Mouse (Mus musculus) limb, embryonic 14.5 days (tissue): ENCODE results near the gene Col6a2. TPM values are rescaled to one million over a fixed set of nuclear protein-coding genes. Genes with fewer than 3 reads are reported as not detected.

Source experiments
- ATAC-seq: fragments of 200-750 bp; cut with Nextera tagmentation; 2 replicates; pipeline ENCODE4 v1.8.0; 2017; ENCODE audit warnings: low read depth, moderate number of reproducible peaks, moderate TSS enrichment; ENCODE audit not compliant: low FRiP score
- DNase-seq: peaks from one replicate; pipeline ENCODE4 v3.0.0-alpha.2; 2015; ENCODE audit warnings: low spot score
- H3K27ac ChIP-seq: fragments of 300-500 bp; sonication (generic); replicated peaks from 2 replicates; pipeline ENCODE4 v1.5.1; 2014; ENCODE audit warnings: low read depth, mild to moderate bottlenecking, low read length, moderate library complexity, mixed read lengths
- H3K27me3 ChIP-seq: fragments of 300-500 bp; sonication (generic); 2 replicates; pipeline ENCODE4 v1.6.1; 2014; ENCODE audit warnings: low read length, mixed read lengths; ENCODE audit not compliant: control insufficient read depth, insufficient read depth
- H3K36me3 ChIP-seq: fragments of 300-500 bp; sonication (generic); 2 replicates; pipeline ENCODE4 v1.6.1; 2014; ENCODE audit warnings: mild to moderate bottlenecking, low read length, moderate library complexity, mixed read lengths; ENCODE audit not compliant: control insufficient read depth, insufficient read depth
- H3K4me1 ChIP-seq: fragments of 300-500 bp; sonication (generic); 2 replicates; pipeline ENCODE4 v1.6.1; 2014; ENCODE audit warnings: antibody characterized with exemption, low read length, mixed read lengths; ENCODE audit not compliant: control insufficient read depth, insufficient read depth
- H3K4me2 ChIP-seq: fragments of 300-500 bp; sonication (generic); replicated peaks from 2 replicates; pipeline ENCODE4 v1.6.1; 2014; ENCODE audit warnings: low read depth, mild to moderate bottlenecking, low read length, moderate library complexity; ENCODE audit not compliant: severe bottlenecking
- H3K4me3 ChIP-seq: fragments of 300-500 bp; sonication (generic); replicated peaks from 2 replicates; pipeline ENCODE4 v1.5.1; 2014; ENCODE audit warnings: low read length
- H3K9ac ChIP-seq: fragments of 300-500 bp; sonication (generic); 2 replicates; pipeline ENCODE4 v1.6.1; 2014; ENCODE audit warnings: mild to moderate bottlenecking, low read depth, low read length, moderate library complexity; ENCODE audit not compliant: severe bottlenecking
- H3K9me3 ChIP-seq: fragments of 300-500 bp; sonication (generic); 2 replicates; pipeline ENCODE4 v1.6.1; 2016; ENCODE audit warnings: low read length; ENCODE audit not compliant: control insufficient read depth
- POLR2A ChIP-seq: fragments of 200-500 bp; IDR thresholded peaks from 2 replicates; pipeline ENCODE4 v1.8.0; 2012; ENCODE audit warnings: inconsistent platforms, mild to moderate bottlenecking, moderate library complexity, borderline replicate concordance; ENCODE audit not compliant: insufficient read depth, insufficient read length; ENCODE audit errors: extremely low read depth
- WGBS: fragments of 180-500 bp; shearing (Covaris S2); extraction: QIAGEN DNeasy Blood & Tissue Kit; methylation state at CpG from one replicate; pipeline ENCODE4 v1.1.7; 2014; 5-methylcytosine and 5-hydroxymethylcytosine counted together
- polyA plus RNA-seq, 2 experiments: library from polyadenylated mRNA; depleted of rRNA in 1 of 2; stranded (reverse) in 1 of 2; unstranded in 1 of 2; fragments of >200 nt; fragmentation: Nextera tagmentation in 1 of 2; extraction: Ambion mirVana in 1 of 2; gene quantifications; 2 replicates each; pipeline versions ENCODE4 v1.2.1 to v1.2.3; 2012 to 2014

Gene Col6a2
- polyA plus RNA-seq, 2 experiments = 197 to 365 TPM

DNA sequence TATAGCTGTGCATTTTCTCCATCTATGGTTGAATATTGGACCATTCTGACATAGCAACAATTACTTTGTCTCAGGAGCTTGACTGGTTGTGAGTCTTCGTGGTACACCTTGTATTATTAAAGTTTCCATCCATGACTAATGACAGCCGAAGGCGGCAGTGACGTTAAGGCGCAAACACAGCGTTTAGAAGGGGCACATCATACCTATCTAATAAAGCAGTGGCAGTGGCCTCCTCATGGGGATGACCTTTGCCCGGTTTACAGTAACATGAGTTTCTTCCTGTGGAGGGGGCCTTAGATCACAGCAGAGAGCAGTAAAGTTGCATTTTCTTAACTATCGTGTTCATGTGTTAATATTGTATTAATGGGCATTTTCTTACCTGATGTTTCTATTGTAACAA is 75.2 kb downstream of the Col6a2 start:
- peaks cover 94% of the 10 kb centered on the region for H3K36me3 ChIP-seq
- WGBS = 96% methylated on average over 8 of the region's 8 CpGs
- no peaks in the 10 kb centered on the region for H3K9me3 ChIP-seq
- DNase-seq (no peak), ATAC-seq (no peak)
- H3K4me1 ChIP-seq = no peaks in the 10 kb centered on the region
- no peak overlapping the region for H3K9ac ChIP-seq
- no peak overlapping the region for H3K27ac ChIP-seq
- H3K4me3 ChIP-seq = no peak overlapping the region
- no peak overlapping the region for H3K4me2 ChIP-seq
- no peaks in the 10 kb centered on the region for H3K27me3 ChIP-seq
- TF ChIP-seq POLR2A = no peak

DNA sequence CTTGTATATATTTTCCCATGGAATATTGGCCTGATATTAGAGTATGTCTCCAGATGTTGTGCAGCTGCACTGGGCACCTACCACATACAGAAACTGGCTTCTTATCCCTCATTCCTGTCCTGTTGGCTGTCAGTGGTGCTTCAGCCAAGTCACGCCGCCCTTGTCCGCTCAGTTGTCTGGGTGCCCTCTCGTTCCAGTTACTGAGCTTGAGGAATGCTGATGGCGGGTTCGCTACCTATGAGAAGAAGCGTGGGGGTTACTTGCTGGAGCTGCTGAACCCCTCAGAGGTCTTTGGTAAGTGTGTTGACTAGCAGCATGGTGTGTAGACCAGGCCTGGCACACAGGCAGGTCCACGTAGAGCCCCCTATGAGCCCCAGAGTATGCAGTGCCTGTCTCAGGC is 76.9 kb downstream of the Col6a2 start:
- WGBS = 95% methylated on average over 8 of the region's 8 CpGs
- Histone ChIP-seq H3K9ac (no peak overlapping the region), H3K4me2 (no peak overlapping the region), H3K27ac (no peak overlapping the region), H3K9me3 (no peaks in the 10 kb centered on the region), H3K27me3 (no peaks in the 10 kb centered on the region), H3K4me3 (no peak overlapping the region), H3K36me3 (peaks cover 96% of the 10 kb centered on the region), H3K4me1 (no peaks in the 10 kb centered on the region)
- DNase-seq (no peak), ATAC-seq (no peak)
- no peak for TF ChIP-seq POLR2A

Other genes starting within 250 kb of the Col6a2 start
- not detected in 2 replicates for gene AC141477.1, start 183.2 kb downstream of the Col6a2 start, polyA plus RNA-seq (2012; rRNA removed)
- not detected in 2 replicates for gene AC141477.1, start 183.2 kb downstream of the Col6a2 start, polyA plus RNA-seq (2014; fragmentation: Nextera tagmentation; extraction: Ambion mirVana)
- 27.9 and 32.8 TPM in 2 replicates for gene Pcnt, start 180.8 kb downstream of the Col6a2 start, polyA plus RNA-seq (2012; rRNA removed)
- 17.2 and 17.3 TPM in 2 replicates for gene Pcnt, start 180.8 kb downstream of the Col6a2 start, polyA plus RNA-seq (2014; fragmentation: Nextera tagmentation; extraction: Ambion mirVana)
- not detected in 2 replicates for gene 2610028H24Rik, start 174.5 kb downstream of the Col6a2 start, polyA plus RNA-seq (2012; rRNA removed)
- not detected in 2 replicates for gene 2610028H24Rik, start 174.5 kb downstream of the Col6a2 start, polyA plus RNA-seq (2014; fragmentation: Nextera tagmentation; extraction: Ambion mirVana)
- gene Mcm3ap, start 154.7 kb downstream of the Col6a2 start, polyA plus RNA-seq (2012; rRNA removed) = 45.6 and 46.4 TPM in 2 replicates
- gene Mcm3ap, start 154.7 kb downstream of the Col6a2 start, polyA plus RNA-seq (2014; fragmentation: Nextera tagmentation; extraction: Ambion mirVana) = 65.8 and 75.2 TPM in 2 replicates
- gene Ybey, start 154.5 kb downstream of the Col6a2 start, polyA plus RNA-seq (2012; rRNA removed) = 3.2 and 3.5 TPM in 2 replicates
- 4.3 TPM in 2 replicates for gene Ybey, start 154.5 kb downstream of the Col6a2 start, polyA plus RNA-seq (2014; fragmentation: Nextera tagmentation; extraction: Ambion mirVana)
- gene Lss, start 92.0 kb downstream of the Col6a2 start, polyA plus RNA-seq (2012; rRNA removed) = 30.2 and 34.9 TPM in 2 replicates
- 23.7 and 25.4 TPM in 2 replicates for gene Lss, start 92.0 kb downstream of the Col6a2 start, polyA plus RNA-seq (2014; fragmentation: Nextera tagmentation; extraction: Ambion mirVana)
- 0.05 and 0.13 TPM in 2 replicates for gene Spatc1l, start 61.4 kb downstream of the Col6a2 start, polyA plus RNA-seq (2012; rRNA removed)
- gene Spatc1l, start 61.4 kb downstream of the Col6a2 start, polyA plus RNA-seq (2014; fragmentation: Nextera tagmentation; extraction: Ambion mirVana) = not detected in 2 replicates
- 0.08 TPM in 2 replicates for gene Ftcd, start 48.0 kb downstream of the Col6a2 start, polyA plus RNA-seq (2012; rRNA removed)
- gene Ftcd, start 48.0 kb downstream of the Col6a2 start, polyA plus RNA-seq (2014; fragmentation: Nextera tagmentation; extraction: Ambion mirVana) = 0.06 and 0.50 TPM in 2 replicates
- 444 and 445 TPM in 2 replicates for gene Col6a1, start 102.5 kb upstream of the Col6a2 start, polyA plus RNA-seq (2012; rRNA removed)
- 287 and 330 TPM in 2 replicates for gene Col6a1, start 102.5 kb upstream of the Col6a2 start, polyA plus RNA-seq (2014; fragmentation: Nextera tagmentation; extraction: Ambion mirVana)